Mouse (Mus musculus) ES-E14 (cell line): ENCODE results near the gene Gpc6. TPM values are rescaled to one million over a fixed set of nuclear protein-coding genes. Genes with fewer than 3 reads are reported as not detected.

ENCODE experiments used
- DNase-seq: peaks from one replicate; pipeline ENCODE4 v3.0.0-alpha.2; 2013; ENCODE audit warnings: low read depth, low spot score
- H3K27ac ChIP-seq: 2 replicates; pipeline ENCODE4 v1.5.1; 2012; ENCODE audit warnings: low read depth, mild to moderate bottlenecking, low read length, moderate library complexity, mixed read lengths; ENCODE audit not compliant: poor library complexity, insufficient read depth, severe bottlenecking
- H3K36me3 ChIP-seq: 2 replicates; pipeline ENCODE4 v1.6.1; 2012; ENCODE audit warnings: mild to moderate bottlenecking, low read length, moderate library complexity, mixed read lengths; ENCODE audit not compliant: control insufficient read depth, poor library complexity, insufficient read depth, severe bottlenecking
- H3K4me1 ChIP-seq, 2 experiments: fragments of 150-350 bp in 1 of 2; sonication (generic) in 1 of 2; 2 replicates each; pipeline ENCODE4 v1.6.1; 2012; ENCODE audit warnings: low read length in 2 of 2, mild to moderate bottlenecking in 1 of 2, mixed read lengths in 1 of 2; ENCODE audit not compliant: control insufficient read depth in 2 of 2, insufficient read depth in 2 of 2, poor library complexity in 1 of 2
- H3K4me3 ChIP-seq, 2 experiments: fragments of 150-350 bp in 1 of 2; sonication (generic) in 1 of 2; 2 replicates each; pipeline ENCODE4 v1.5.1; 2012; ENCODE audit warnings: low read length in 2 of 2, low read depth in 1 of 2, mild to moderate bottlenecking in 1 of 2, mixed read lengths in 1 of 2; ENCODE audit not compliant: insufficient read depth in 1 of 2, poor library complexity in 1 of 2, severe bottlenecking in 1 of 2
- H3K9ac ChIP-seq: 2 replicates; pipeline ENCODE4 v1.6.1; 2012; ENCODE audit warnings: low read depth, mild to moderate bottlenecking, low read length, mixed read lengths; ENCODE audit not compliant: poor library complexity, insufficient read depth, severe bottlenecking
- H3K9me3 ChIP-seq: fragments of 150-350 bp; sonication (generic); 2 replicates; pipeline ENCODE4 v1.6.1; 2012; ENCODE audit warnings: low read depth, mild to moderate bottlenecking, low read length; ENCODE audit not compliant: control insufficient read depth, insufficient read depth
- CHD2 ChIP-seq: IDR thresholded peaks from 2 replicates; pipeline ENCODE4 v1.6.1; 2014; ENCODE audit warnings: mild to moderate bottlenecking, low read depth, low read length, inconsistent platforms
- HCFC1 ChIP-seq: IDR thresholded peaks from 2 replicates; pipeline ENCODE4 v1.6.1; 2012; ENCODE audit warnings: low read length, inconsistent platforms, borderline replicate concordance; ENCODE audit not compliant: insufficient read depth
- MAFK ChIP-seq: IDR thresholded peaks from 2 replicates; pipeline ENCODE4 v1.6.1; 2014; ENCODE audit warnings: mild to moderate bottlenecking, low read depth, low read length, inconsistent platforms; ENCODE audit not compliant: insufficient read depth
- ZC3H11A ChIP-seq: IDR thresholded peaks from 2 replicates; pipeline ENCODE4 v1.6.1; 2012; ENCODE audit warnings: low read depth, mild to moderate bottlenecking, inconsistent platforms, low read length, borderline replicate concordance
- ZNF384 ChIP-seq: IDR thresholded peaks from 2 replicates; pipeline ENCODE4 v1.6.1; 2012; ENCODE audit warnings: low read depth, low read length, inconsistent platforms
- in situ Hi-C, 2 experiments: fragments of 600-800 bp; cut with MboI; formaldehyde crosslinking; loops; one replicate each; pipeline ENCODE4 v1.15.1; 2025; ENCODE audit warnings: low sequenced_read_pairs in 2 of 2, inconsistent platforms in 1 of 2; ENCODE audit not compliant: unreplicated experiment in 2 of 2
- total RNA-seq: library from RNA; depleted of rRNA; stranded (reverse); fragments of 300-350 nt; gene quantifications from 2 replicates; pipeline ENCODE4 v1.2.3, GENCODE M21; 2012

The Gpc6 gene
- total RNA-seq, 1 experiment, result 3.2 TPM

DNA sequence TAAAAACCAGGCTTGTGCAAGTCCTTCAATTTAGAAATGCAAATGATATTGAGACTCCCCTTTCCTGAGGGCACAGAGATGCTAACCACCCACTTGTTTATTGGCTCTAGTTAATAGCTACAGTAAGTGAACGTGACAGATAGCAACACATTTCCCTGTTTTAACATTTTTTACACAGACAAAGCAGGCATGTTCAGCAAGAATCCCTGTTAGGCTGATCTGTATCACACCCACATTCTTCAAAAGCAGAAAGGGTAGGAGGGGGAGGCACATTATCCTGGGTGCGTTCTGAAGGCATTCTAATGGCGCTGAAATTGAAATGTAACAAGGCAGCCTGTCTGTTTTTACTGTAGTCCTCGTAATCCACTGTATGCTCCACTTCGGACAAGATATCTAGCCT is 674.6 kb downstream of the Gpc6 start:
- H3K27ac ChIP-seq, result no peak overlapping the region
- DNase-seq, result no peak
- H3K36me3 ChIP-seq, result no peaks in the 10 kb centered on the region
- TF ChIP-seq MAFK, result no peak
- TF ChIP-seq ZNF384, result no peak
- no peak for TF ChIP-seq HCFC1
- TF ChIP-seq ZC3H11A, result no peak
- in situ Hi-C loops, result no loop called here
- H3K9ac ChIP-seq, result no peak overlapping the region
- H3K4me1 ChIP-seq, result no peaks in the 10 kb centered on the region
- no peaks in the 10 kb centered on the region for H3K9me3 ChIP-seq
- no peak overlapping the region for H3K4me3 ChIP-seq

DNA sequence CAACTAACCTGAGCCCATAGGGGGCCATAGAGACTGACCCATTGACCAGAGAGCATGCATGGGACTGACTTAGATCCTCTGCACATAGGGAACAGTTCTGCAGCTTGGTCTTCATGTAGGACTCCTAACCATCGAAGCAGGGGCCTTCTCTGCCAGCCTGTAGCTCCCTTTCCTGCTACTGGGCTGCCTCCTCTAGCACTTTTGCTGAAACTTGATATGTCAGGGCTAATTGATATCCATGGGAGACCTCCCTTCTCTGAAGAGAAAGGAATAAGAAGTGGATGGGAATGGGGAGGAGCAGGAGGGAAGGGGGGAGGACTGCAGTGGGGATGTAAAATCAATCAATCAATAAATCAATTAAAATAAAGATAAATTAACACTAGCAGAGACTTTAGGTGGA is 678.7 kb downstream of the Gpc6 start:
- Histone ChIP-seq H3K4me1 (no peaks in the 10 kb centered on the region), H3K36me3 (no peaks in the 10 kb centered on the region), H3K9ac (no peak overlapping the region), H3K27ac (no peak overlapping the region), H3K4me3 (no peak overlapping the region), H3K9me3 (no peaks in the 10 kb centered on the region)
- no peak for DNase-seq
- in situ Hi-C loops, result no loop called here
- no peak for TF ChIP-seq MAFK

DNA sequence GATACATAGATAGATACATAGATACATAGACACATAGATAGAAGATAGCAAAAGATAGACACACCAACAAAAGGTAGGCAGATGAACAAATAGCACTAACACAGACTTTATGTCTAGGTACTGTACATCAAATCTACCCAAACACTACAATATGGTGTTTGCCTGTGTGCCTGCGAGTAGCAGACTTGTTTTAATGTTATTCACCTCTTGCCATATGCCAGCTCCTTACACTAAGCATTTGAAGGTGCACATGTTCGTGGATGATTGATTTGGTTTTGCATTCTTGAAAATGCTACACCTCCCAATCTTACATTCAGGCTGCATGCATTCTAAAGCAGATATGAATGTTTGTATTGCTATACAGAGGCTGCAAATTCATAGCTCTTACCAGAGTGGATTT is 680.6 kb downstream of the Gpc6 start:
- H3K4me3 ChIP-seq, result no peak overlapping the region
- no peak for DNase-seq
- no peaks in the 10 kb centered on the region for H3K36me3 ChIP-seq
- no peaks in the 10 kb centered on the region for H3K4me1 ChIP-seq
- H3K27ac ChIP-seq, result no peak overlapping the region
- in situ Hi-C loops, result no loop called here
- H3K9ac ChIP-seq, result no peak overlapping the region
- TF ChIP-seq CHD2, result no peak
- no peak for TF ChIP-seq MAFK
- H3K9me3 ChIP-seq, result no peaks in the 10 kb centered on the region

GRCm38 (mm10) chr14:117611113-117611512 is 686.0 kb downstream of the Gpc6 start:
- H3K27ac ChIP-seq, result no peak overlapping the region
- no peaks in the 10 kb centered on the region for H3K4me1 ChIP-seq

DNA sequence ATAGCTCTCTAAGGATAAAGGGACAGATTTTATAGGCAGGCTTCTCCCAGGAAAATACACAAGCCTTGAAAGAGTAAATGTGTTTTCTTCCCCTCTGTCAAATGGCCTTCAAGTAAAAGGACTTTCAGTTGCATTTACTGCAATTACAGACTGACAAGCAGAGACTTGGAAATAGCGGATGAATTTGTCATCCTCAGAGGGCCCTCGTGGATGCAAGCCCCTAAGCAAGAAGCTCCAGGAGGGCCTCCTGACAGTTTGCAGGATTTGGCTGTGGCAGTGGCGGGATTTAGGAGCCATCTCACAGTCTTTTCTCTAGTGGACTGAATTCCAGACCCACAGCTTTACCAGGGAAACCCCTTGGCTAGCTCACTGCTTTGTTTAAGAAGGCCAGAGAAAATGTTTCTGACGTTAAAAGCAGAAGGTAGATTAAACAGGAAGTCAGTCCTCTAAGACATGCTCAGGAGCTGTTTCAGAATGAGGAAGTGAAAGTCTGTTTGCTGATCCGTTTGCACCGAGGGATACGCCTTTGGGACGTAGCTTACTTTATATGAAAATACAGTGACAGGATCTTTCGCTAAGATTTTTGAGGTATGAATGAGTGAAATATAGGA is 700.1 kb downstream of the Gpc6 start:
- DNase-seq, result no peak
- H3K36me3 ChIP-seq, result no peaks in the 10 kb centered on the region

More at GRCm38 (mm10) chr14:117611113-117611512, 686.0 kb downstream of the Gpc6 start:
- in situ Hi-C loops, result no loop called here
- TF ChIP-seq ZC3H11A, result no peak
- TF ChIP-seq CHD2, result no peak
- no peak for TF ChIP-seq ZNF384
- TF ChIP-seq MAFK, result no peak
- TF ChIP-seq HCFC1, result no peak
- Histone ChIP-seq H3K9me3 (no peaks in the 10 kb centered on the region), H3K9ac (no peak overlapping the region), H3K4me3 (no peak overlapping the region), H3K36me3 (no peaks in the 10 kb centered on the region)
- DNase-seq, result no peak

More for the DNA sequence above, 700.1 kb downstream of the Gpc6 start:
- Histone ChIP-seq H3K9me3 (no peaks in the 10 kb centered on the region), H3K27ac (no peak overlapping the region), H3K4me3 (no peak overlapping the region), H3K9ac (no peak overlapping the region), H3K4me1 (no peaks in the 10 kb centered on the region)
- TF ChIP-seq ZC3H11A, result no peak
- no peak for TF ChIP-seq HCFC1
- no peak for TF ChIP-seq ZNF384
- TF ChIP-seq MAFK, result no peak
- TF ChIP-seq CHD2, result no peak
- in situ Hi-C loops, result no loop called here
